ENCODE assay signal across 28 mouse cellular contexts in the genomic region with DNA sequence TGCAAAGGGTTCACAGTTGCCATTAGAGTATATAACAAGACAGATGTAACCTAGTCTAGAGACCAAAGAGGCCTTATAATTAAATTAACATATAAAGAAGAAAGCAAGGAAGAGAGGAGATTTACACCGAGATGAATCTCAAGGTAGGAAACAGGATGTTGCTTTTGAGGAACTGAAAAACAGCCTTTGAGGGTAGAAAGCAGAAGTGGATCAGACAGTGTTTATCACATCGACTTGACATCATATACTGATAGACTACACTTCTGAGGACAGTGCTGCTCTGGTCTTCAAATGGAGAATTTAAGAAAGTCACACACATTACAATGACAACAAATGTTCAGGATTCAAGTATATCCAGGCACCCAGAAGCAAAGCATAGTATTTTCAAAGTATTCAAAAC. TPM values are rescaled to one million over a fixed set of nuclear protein-coding genes. Genes with fewer than 3 reads are reported as not detected.
DNase-seq lines count a peak whose midpoint lies in the region; ATAC-seq and TF ChIP-seq lines count a peak whose summit lies in the region.
"Had no signal": no experiment of that assay in that cellular context is flagged by ENCODE, and none has a peak within 500 bp of the region (broad histone marks: within the 10 kb centered on the region; RNA-seq: fewer than 3 reads in every experiment).

No protein-coding gene starts in this region.

- no peak overlapping the region for H3K4me2 ChIP-seq in forebrain, postnatal 0 days (ENCODE audit: low read depth)
- H3K4me2 ChIP-seq: embryonic facial prominence, embryonic 13.5 days; heart, embryonic 13.5 days; hindbrain, embryonic 14.5 days; limb, embryonic 15.5 days; neural tube, embryonic 15.5 days had no signal

- no peaks in the 10 kb centered on the region for H3K27me3 ChIP-seq in forebrain, postnatal 0 days (ENCODE audit: insufficient read depth, low read length)
- H3K27me3 ChIP-seq: embryonic facial prominence, embryonic 13.5 days; limb, embryonic 15.5 days; neural tube, embryonic 15.5 days had no signal

- peak; percentile 23 for DNase-seq in lung, postnatal 36 days
- no peak for DNase-seq in lung, postnatal 4 days
- DNase-seq in MEL-GATA-1-ER (ENCODE audit: extremely low read depth, low read depth): peak; percentile 73
- no peak for DNase-seq in cerebellum, adult 11 months
- no peak for DNase-seq in gastrocnemius, postnatal 25 days
- no peak for DNase-seq in forebrain, postnatal 0 days
- DNase-seq: adrenal gland, postnatal 25 days; cerebellum, postnatal 10 days; embryo, embryonic 11 days; heart, adult 2 months; kidney, adult 18-20 months; kidney, postnatal 4 days; left cerebral cortex, postnatal 4 days; lung, postnatal 14 days had no signal

- 0 out of 2 replicates have a peak, but pooled peaks cover 2% of the 10 kb centered on the region for H3K9me3 ChIP-seq in forebrain, postnatal 0 days (ENCODE audit: low read length)
- H3K9me3 ChIP-seq: limb, embryonic 15.5 days; neural tube, embryonic 15.5 days had no signal

- H3K4me1 ChIP-seq in forebrain, postnatal 0 days (ENCODE audit: insufficient read depth): no peaks in the 10 kb centered on the region
- H3K4me1 ChIP-seq: embryonic facial prominence, embryonic 13.5 days; limb, embryonic 15.5 days; midbrain, embryonic 10.5 days; neural tube, embryonic 15.5 days had no signal

- no peak overlapping the region for H3K9ac ChIP-seq in forebrain, postnatal 0 days
- H3K9ac ChIP-seq: embryonic facial prominence, embryonic 13.5 days; heart, embryonic 13.5 days; hindbrain, embryonic 14.5 days; limb, embryonic 15.5 days; neural tube, embryonic 15.5 days had no signal

- WGBS in forebrain, postnatal 0 days: 88% methylated on average over 2 of the region's 2 CpGs

- H3K36me3 ChIP-seq in forebrain, postnatal 0 days (ENCODE audit: insufficient read depth): no peaks in the 10 kb centered on the region
- H3K36me3 ChIP-seq: embryonic facial prominence, embryonic 13.5 days; heart, embryonic 13.5 days; limb, embryonic 15.5 days; midbrain, embryonic 10.5 days; neural tube, embryonic 15.5 days had no signal

- no peak overlapping the region for H3K4me3 ChIP-seq in forebrain, postnatal 0 days (ENCODE audit: low read depth, low read length)
- H3K4me3 ChIP-seq: embryonic facial prominence, embryonic 13.5 days; heart, adult 2 months; heart, embryonic 13.5 days; limb, embryonic 15.5 days; midbrain, embryonic 10.5 days; neural tube, embryonic 15.5 days had no signal

- no peak for TF ChIP-seq CTCF in forebrain, postnatal 0 days (IDR thresholded peaks at IDR 0.05; ENCODE audit: low read depth)

- H3K27ac ChIP-seq in forebrain, postnatal 0 days (ENCODE audit: low read depth, low read length): no peak overlapping the region
- H3K27ac ChIP-seq: embryonic facial prominence, embryonic 13.5 days; heart, adult 2 months; heart, embryonic 13.5 days; hindbrain, embryonic 14.5 days; limb, embryonic 15.5 days; midbrain, embryonic 10.5 days; neural tube, embryonic 15.5 days had no signal

- peak; percentile 98 for ATAC-seq in megakaryocyte progenitor cell, adult 5-6 weeks (replicated peaks; ENCODE audit: poor library complexity)
- ATAC-seq in forebrain, postnatal 0 days: no peak
- ATAC-seq: forebrain, embryonic 14.5 days; inflammation-experienced regulatory T-cells, adult 6 months; midbrain, embryonic 16.5 days had no signal

RNA-seq across cellular contexts. Expression of gene Ppp1r1c, which starts 34.4 kb away (rescaled TPM):
- total RNA-seq in megakaryocyte progenitor cell, adult 5-6 weeks (2015): not detected in 2 replicates
- not detected in 2 replicates for total RNA-seq in megakaryocyte progenitor cell, adult 5-6 weeks (2017)
- under 1 TPM in 1 of 2 experiments, not detected in 1; 0.20 TPM for total RNA-seq in gastrocnemius, postnatal 25 days (2021)
- total RNA-seq in forebrain, postnatal 0 days (2014; rRNA removed): 1.4 TPM in 1 of 2 replicates, not detected in the other
- polyA plus RNA-seq in forebrain, postnatal 0 days (2015; fragmentation: Nextera tagmentation; extraction: Ambion mirVana): 0.19 and 0.33 TPM in 2 replicates
- total RNA-seq: adrenal gland, postnatal 25 days; left cerebral cortex, postnatal 4 days had no signal
- polyA plus RNA-seq: heart, adult 2 months; kidney, embryonic 16.5 days; liver, embryonic 16.5 days; small intestine, adult 2 months; urinary bladder, adult 2 months had no signal

Comparison
In these comparisons a context has a peak if more than half of its experiments do, and no peak if none do; other contexts are left out.
1. DNase-seq: peak in lung, postnatal 36 days (single experiment) and MEL-GATA-1-ER (single experiment); none in lung, postnatal 4 days (0 of 2), cerebellum, adult 11 months (single experiment), gastrocnemius, postnatal 25 days (single experiment) and forebrain, postnatal 0 days (single experiment).